Mouse (Mus musculus) embryonic facial prominence, embryonic 14.5 days (tissue): ENCODE results near the gene 1700122O11Rik. TPM values are rescaled to one million over a fixed set of nuclear protein-coding genes. Genes with fewer than 3 reads are reported as not detected.

ENCODE experiments used
- ATAC-seq: fragments of 200-750 bp; cut with Nextera tagmentation; 2 replicates; pipeline ENCODE4 v1.8.0; 2017; ENCODE audit warnings: low read depth, moderate number of reproducible peaks, moderate TSS enrichment
- DNase-seq: peaks from one replicate; pipeline ENCODE4 v3.0.0-alpha.2; 2015; ENCODE audit warnings: low spot score
- H3K27ac ChIP-seq: fragments of 300-500 bp; sonication (generic); replicated peaks from 2 replicates; pipeline ENCODE4 v1.5.1; 2014; ENCODE audit warnings: low read depth, mild to moderate bottlenecking, low read length, moderate library complexity
- H3K27me3 ChIP-seq: fragments of 300-500 bp; sonication (generic); replicated peaks from 2 replicates; pipeline ENCODE4 v1.6.1; 2014; ENCODE audit warnings: low read length; ENCODE audit not compliant: control insufficient read depth, insufficient read depth
- H3K36me3 ChIP-seq: fragments of 300-500 bp; sonication (generic); 2 replicates; pipeline ENCODE4 v1.6.1; 2014; ENCODE audit warnings: low read length, mixed read lengths; ENCODE audit not compliant: control insufficient read depth, insufficient read depth
- H3K4me1 ChIP-seq: fragments of 300-500 bp; sonication (generic); 2 replicates; pipeline ENCODE4 v1.6.1; 2014; ENCODE audit warnings: antibody characterized with exemption, low read length; ENCODE audit not compliant: control insufficient read depth, insufficient read depth
- H3K4me2 ChIP-seq: fragments of 300-500 bp; sonication (generic); 2 replicates; pipeline ENCODE4 v1.6.1; 2014; ENCODE audit warnings: low read depth, mild to moderate bottlenecking, low read length, moderate library complexity, mixed read lengths
- H3K4me3 ChIP-seq: fragments of 300-500 bp; sonication (generic); 2 replicates; pipeline ENCODE4 v1.5.1; 2014; ENCODE audit warnings: low read depth, mild to moderate bottlenecking, low read length
- H3K9ac ChIP-seq: fragments of 300-500 bp; sonication (generic); 2 replicates; pipeline ENCODE4 v1.6.1; 2014; ENCODE audit warnings: low read depth, mild to moderate bottlenecking, low read length, moderate library complexity, mixed read lengths
- H3K9me3 ChIP-seq: fragments of 300-500 bp; sonication (generic); 2 replicates; pipeline ENCODE4 v1.6.1; 2016; ENCODE audit warnings: low read length; ENCODE audit not compliant: control insufficient read depth
- WGBS: fragments of 180-500 bp; shearing (Covaris S2); extraction: QIAGEN DNeasy Blood & Tissue Kit; methylation state at CpG from one replicate; pipeline ENCODE4 v1.1.7; 2014; 5-methylcytosine and 5-hydroxymethylcytosine counted together
- polyA plus RNA-seq: library from polyadenylated mRNA; unstranded; fragments of >200 nt; fragmentation: Nextera tagmentation; extraction: Ambion mirVana; gene quantifications from 2 replicates; pipeline ENCODE4 v1.2.1, GENCODE M21; 2014

1700122O11Rik gene
- polyA plus RNA-seq, 1 experiment from 2014 or later = not detected

DNA sequence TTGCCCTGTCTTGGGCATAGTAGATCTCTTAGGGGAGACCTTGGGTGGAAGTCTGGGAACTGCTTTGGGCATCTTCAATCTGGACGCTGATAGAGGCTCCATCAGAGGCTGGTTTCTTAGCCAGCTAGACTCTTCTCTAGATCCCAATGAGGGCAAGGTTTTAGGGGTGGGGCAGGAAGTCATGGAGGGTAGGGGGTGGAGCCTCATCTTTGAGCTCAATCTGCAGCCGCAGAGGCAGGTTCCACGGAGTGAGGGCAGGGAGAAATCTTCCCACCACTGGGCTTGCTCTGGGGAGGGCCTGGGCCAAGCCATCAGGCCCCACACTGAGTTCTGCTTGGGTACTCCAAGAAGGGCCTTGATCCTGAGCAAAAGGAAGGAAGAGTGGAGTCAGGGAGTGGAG lies 1.2 kb downstream of the 1700122O11Rik start:
- Histone ChIP-seq H3K4me1 (peaks cover 19% of the 10 kb centered on the region), H3K4me3 (no peak overlapping the region), H3K4me2 (no peak overlapping the region), H3K9me3 (no peaks in the 10 kb centered on the region), H3K27ac (no peak overlapping the region), H3K27me3 (peaks cover 9% of the 10 kb centered on the region; the same call in 1 of the 2 replicates), H3K9ac (no peak overlapping the region), H3K36me3 (no peaks in the 10 kb centered on the region)
- ATAC-seq (no peak), DNase-seq (no peak)
- WGBS = 74% methylated on average over 3 of the region's 3 CpGs

DNA sequence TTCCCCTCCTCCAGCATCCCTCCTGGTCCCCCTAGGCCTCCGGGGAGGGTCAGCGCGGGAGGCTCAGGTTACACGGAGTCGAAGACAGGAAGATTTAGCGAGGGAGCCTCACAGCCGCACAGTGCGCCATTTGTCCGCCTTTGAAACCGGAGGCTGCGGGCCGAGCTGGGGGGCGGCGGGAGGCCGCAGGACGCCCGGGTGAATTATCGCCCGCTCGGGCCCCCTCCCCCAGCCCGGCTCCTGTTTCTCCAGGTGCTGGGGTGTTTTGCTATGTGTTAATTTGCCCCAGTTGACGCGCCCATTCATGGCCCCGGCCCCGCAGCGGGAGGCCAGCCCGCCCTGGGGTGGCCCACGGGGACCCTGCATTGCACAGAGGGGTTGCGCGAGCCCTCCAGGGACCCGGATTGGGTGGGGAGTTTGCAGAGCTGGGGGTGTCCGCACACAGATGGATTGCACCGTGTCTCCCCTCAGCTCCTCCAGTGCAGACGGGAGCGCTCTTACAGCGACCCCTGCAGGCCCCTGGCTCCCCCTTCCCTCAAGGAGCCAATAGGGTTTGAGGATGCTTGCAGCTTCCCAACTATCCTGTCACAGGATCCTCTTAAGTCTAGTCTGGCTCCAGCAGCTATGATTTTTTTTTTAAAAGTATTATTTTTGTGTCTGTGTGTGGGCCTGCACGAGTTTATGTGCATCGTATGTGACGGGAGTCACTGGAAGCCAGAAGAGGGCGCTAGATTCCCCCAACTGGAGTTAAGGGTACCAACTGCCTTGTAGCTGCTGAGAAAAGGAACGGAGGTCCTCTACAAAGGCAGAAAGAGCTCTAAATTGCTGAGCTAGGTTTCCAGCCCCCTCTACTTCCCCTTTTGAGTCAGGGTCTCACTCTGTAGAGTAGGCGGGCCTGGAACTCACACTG lies 6.3 kb downstream of the 1700122O11Rik start:
- 9% methylated on average over 24 of the region's 42 CpGs for WGBS
- Histone ChIP-seq H3K9ac (peak overlapping the region; percentile 56), H3K9me3 (no peaks in the 10 kb centered on the region), H3K4me1 (peaks cover 36% of the 10 kb centered on the region), H3K4me2 (peak overlapping the region; percentile 82), H3K4me3 (peak overlapping the region; percentile 35), H3K27ac (peak overlapping the region; percentile 6), H3K27me3 (peaks cover 4% of the 10 kb centered on the region; the same call in 1 of the 2 replicates), H3K36me3 (no peaks in the 10 kb centered on the region)
- DNase-seq = peak; percentile 88
- peak; percentile 90 for ATAC-seq

DNA sequence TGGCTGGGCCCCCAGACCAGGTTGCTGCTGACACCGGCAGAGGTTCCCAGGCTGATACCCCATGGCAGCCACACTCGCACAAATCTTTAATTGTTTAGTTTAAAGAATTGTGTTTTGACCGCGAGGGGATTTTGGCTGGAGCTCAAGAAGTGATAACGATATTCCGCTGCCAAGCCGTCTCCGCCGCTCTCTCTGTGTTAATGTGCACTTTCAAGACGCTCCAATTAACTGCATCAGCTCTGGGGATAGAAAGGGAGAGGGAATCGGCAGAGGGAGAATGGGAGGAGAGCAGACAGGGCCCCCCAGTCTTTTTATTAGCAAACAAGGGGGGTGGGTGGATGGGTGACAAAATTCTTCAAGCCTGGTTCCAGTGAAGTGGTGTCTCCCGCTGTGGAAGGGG lies 8.9 kb downstream of the 1700122O11Rik start:
- H3K4me2 ChIP-seq = peak overlapping the region; percentile 15
- no peak overlapping the region for H3K4me3 ChIP-seq
- no peak overlapping the region; the same call in 1 of the 2 replicates for H3K27ac ChIP-seq
- peaks cover 36% of the 10 kb centered on the region for H3K4me1 ChIP-seq
- 0 out of 2 replicates have a peak, but pooled peaks cover 4% of the 10 kb centered on the region for H3K27me3 ChIP-seq
- no peak overlapping the region for H3K9ac ChIP-seq
- 16% methylated on average over 12 of the region's 12 CpGs for WGBS
- DNase-seq (peak; percentile 76), ATAC-seq (no peak)
- no peaks in the 10 kb centered on the region for H3K9me3 ChIP-seq
- no peaks in the 10 kb centered on the region for H3K36me3 ChIP-seq

DNA sequence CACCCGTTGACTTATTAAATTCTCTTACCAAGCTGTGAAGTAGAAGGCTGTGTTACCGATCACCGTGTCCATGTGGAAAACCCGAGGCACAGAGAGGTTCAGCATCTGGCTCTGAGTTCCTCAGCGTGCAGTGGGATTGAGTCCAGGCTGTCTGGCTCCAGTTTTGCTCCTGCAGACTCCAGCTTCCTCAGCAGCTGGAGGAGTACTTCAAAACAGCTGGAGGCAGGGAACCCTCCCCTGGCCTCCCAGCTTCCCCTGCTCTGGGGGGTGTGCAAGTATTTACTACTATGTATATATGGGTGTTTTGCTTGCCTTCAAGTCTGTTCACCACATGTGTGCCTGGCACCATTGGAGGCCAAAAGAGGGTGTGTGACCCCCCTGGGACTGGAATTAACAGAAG lies 9.8 kb downstream of the 1700122O11Rik start:
- Histone ChIP-seq H3K9ac (no peak overlapping the region), H3K4me1 (peaks cover 36% of the 10 kb centered on the region), H3K9me3 (no peaks in the 10 kb centered on the region), H3K36me3 (no peaks in the 10 kb centered on the region), H3K27me3 (0 out of 2 replicates have a peak, but pooled peaks cover 4% of the 10 kb centered on the region), H3K4me2 (no peak overlapping the region), H3K4me3 (no peak overlapping the region), H3K27ac (no peak overlapping the region)
- DNase-seq (peak; percentile 87), ATAC-seq (peak; percentile 35; the same call in 1 of the 2 replicates)
- WGBS = 46% methylated on average over 5 of the region's 5 CpGs

DNA sequence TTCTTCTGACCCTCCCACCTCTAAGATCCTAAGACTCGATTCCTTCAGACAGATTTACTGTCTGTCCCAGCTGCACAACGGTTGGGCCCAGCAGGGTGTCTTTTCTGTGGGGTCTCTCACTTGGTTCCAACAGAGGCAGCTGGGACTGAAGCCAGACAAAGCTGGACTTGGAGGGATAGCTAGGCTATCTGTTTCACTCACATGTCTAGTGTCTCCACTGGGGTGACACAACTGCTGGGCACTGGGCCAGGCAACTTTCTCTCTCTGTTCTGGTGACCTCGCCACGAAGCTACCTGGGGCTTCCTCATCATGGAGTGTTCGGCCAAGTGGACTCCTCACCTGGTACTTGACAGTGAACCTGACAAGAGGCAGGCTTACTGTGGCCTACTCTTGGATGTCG lies 10.4 kb downstream of the 1700122O11Rik start:
- Histone ChIP-seq H3K27ac (no peak overlapping the region), H3K4me3 (no peak overlapping the region), H3K4me1 (peaks cover 39% of the 10 kb centered on the region), H3K4me2 (no peak overlapping the region), H3K27me3 (0 out of 2 replicates have a peak, but pooled peaks cover 4% of the 10 kb centered on the region), H3K36me3 (no peaks in the 10 kb centered on the region), H3K9me3 (no peaks in the 10 kb centered on the region), H3K9ac (no peak overlapping the region)
- WGBS = 64% methylated on average over 6 of the region's 6 CpGs
- no peak for ATAC-seq
- peak; percentile 71 for DNase-seq

DNA sequence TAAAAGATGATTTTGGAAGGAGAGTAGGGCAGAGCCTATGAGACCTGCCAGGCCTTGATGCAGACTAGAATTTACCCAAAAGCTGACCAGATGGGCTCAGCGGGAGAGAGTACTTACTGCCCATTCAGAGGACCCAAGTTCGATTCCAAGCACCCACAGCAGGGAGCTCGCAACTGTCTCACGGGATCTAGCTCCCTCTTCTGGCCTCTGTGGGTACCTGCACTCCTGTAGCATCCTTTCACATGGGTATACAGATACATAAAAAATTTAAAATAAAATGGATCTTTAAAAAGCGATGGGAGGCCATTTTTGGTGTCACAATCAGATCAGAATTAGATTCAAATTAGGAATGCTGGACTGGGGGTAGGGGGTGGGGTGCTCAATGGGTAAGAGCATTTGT lies 11.1 kb downstream of the 1700122O11Rik start:
- ATAC-seq = no peak

DNA sequence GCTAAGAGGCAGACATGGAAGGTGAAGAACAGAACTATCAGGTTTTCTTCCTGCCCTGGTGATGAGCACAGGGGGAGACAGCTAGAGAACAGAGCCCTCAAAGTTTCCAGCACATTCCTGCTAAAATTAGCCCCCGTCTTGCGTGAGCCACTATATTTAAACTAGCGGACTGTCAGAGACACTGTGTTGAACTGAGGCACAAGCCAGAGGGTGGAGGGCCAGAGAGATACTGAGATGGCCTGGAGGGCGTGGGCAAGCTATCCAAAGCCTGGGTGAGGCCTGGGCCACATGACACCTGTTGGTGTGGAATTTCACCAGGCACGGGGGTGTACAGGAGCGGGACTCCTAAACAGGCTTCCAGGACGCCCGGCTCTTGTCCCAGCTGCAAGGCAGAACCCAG lies 14.0 kb downstream of the 1700122O11Rik start:
- Histone ChIP-seq H3K36me3 (no peaks in the 10 kb centered on the region), H3K9ac (no peak overlapping the region), H3K27ac (no peak overlapping the region), H3K4me3 (no peak overlapping the region), H3K4me1 (peaks cover 19% of the 10 kb centered on the region), H3K4me2 (no peak overlapping the region), H3K9me3 (no peaks in the 10 kb centered on the region), H3K27me3 (0 out of 2 replicates have a peak, but pooled peaks cover 4% of the 10 kb centered on the region)
- ATAC-seq (peak; percentile 42; the same call in 1 of the 2 replicates), DNase-seq (peak; percentile 38)
- 49% methylated on average over 8 of the region's 8 CpGs for WGBS

More for the DNA sequence above, 11.1 kb downstream of the 1700122O11Rik start:
- no peak overlapping the region for H3K27ac ChIP-seq
- H3K27me3 ChIP-seq = 0 out of 2 replicates have a peak, but pooled peaks cover 4% of the 10 kb centered on the region
- no peak overlapping the region for H3K4me2 ChIP-seq
- no peaks in the 10 kb centered on the region for H3K9me3 ChIP-seq
- H3K4me3 ChIP-seq = no peak overlapping the region
- no peak overlapping the region for H3K9ac ChIP-seq
- 93% methylated on average over 5 of the region's 5 CpGs for WGBS
- peaks cover 40% of the 10 kb centered on the region for H3K4me1 ChIP-seq
- no peaks in the 10 kb centered on the region for H3K36me3 ChIP-seq
- DNase-seq = no peak

GRCm38 (mm10) chr17:48019585-48019984 lies 18.5 kb downstream of the 1700122O11Rik start:
- DNase-seq = no peak
- no peak overlapping the region for H3K9ac ChIP-seq
- 0 out of 2 replicates have a peak, but pooled peaks cover 1% of the 10 kb centered on the region for H3K27me3 ChIP-seq
- no peak for ATAC-seq
- H3K9me3 ChIP-seq = no peaks in the 10 kb centered on the region
- no peak overlapping the region for H3K4me3 ChIP-seq
- no peaks in the 10 kb centered on the region for H3K36me3 ChIP-seq
- WGBS = 54% methylated on average over 2 of the region's 2 CpGs
- H3K27ac ChIP-seq = no peak overlapping the region
- H3K4me1 ChIP-seq = peaks cover 4% of the 10 kb centered on the region
- H3K4me2 ChIP-seq = no peak overlapping the region
